Mouse (Mus musculus): ENCODE measurements around the gene Cmtm1. TPM values are rescaled to one million over a fixed set of nuclear protein-coding genes. Genes with fewer than 3 reads are reported as not detected.
"Not testable (repeated sequence)": the region's sequence is repeated elsewhere in the genome, so short reads cannot be mapped to it uniquely, and the experiment has no call there.

Cmtm1 gene
- not detected in 2 replicates for total RNA-seq (2012; rRNA removed)
- not detected for polyA plus RNA-seq (2012; ENCODE audit: insufficient read depth in 1 of 2, insufficient read length in 2 of 2, low read depth in 1 of 2, low replicate concordance in 2 of 2, missing spikeins in 1 of 2)

- not testable (repeated sequence) for H3K4me3 ChIP-seq (ENCODE audit: control insufficient read depth in 1 of 2, insufficient read depth in 1 of 2, low read depth in 2 of 2, low read length in 2 of 2); H3K27me3 ChIP-seq (ENCODE audit: control insufficient read depth in 1 of 2, insufficient read depth in 2 of 2, low read length in 2 of 2); DNase-seq (ENCODE audit: low read depth, low spot score); H3K79me2 ChIP-seq (ENCODE audit: control insufficient read depth, insufficient read depth, low read length, poor library complexity); H3K9ac ChIP-seq (ENCODE audit: control insufficient read depth, low read depth, low read length, poor library complexity, severe bottlenecking); H3K4me1 ChIP-seq (ENCODE audit: control insufficient read depth in 1 of 2, insufficient read depth in 2 of 2, low read length in 2 of 2); H3K36me3 ChIP-seq (ENCODE audit: control insufficient read depth in 1 of 2, insufficient read depth in 2 of 2, low read length in 2 of 2); H3K9me3 ChIP-seq (replicated peaks; ENCODE audit: insufficient read depth, low read length); H3K27ac ChIP-seq (ENCODE audit: control insufficient read depth, low read depth, low read length)
Observed at GRCm38 (mm10) chr8:104309441-104310155, at the start of gene Cmtm1, which contains the start of gene Gm45711. Gene Cmtm1 (minus strand): TSS chr8:104310145. Gene Gm45711 (minus strand): TSS chr8:104310081.

GRCm38 (mm10) chr8:104358637-104359036 is 48.7 kb upstream of the Cmtm1 start:
- Histone ChIP-seq H3K4me3 (ENCODE audit: control insufficient read depth in 1 of 2, insufficient read depth in 1 of 2, low read depth in 2 of 2, low read length in 2 of 2) (no peak overlapping the region), H3K9ac (ENCODE audit: control insufficient read depth, low read depth, low read length, poor library complexity, severe bottlenecking) (no peak overlapping the region), H3K36me3 (ENCODE audit: control insufficient read depth in 1 of 2, insufficient read depth in 2 of 2, low read length in 2 of 2) (no peaks in the 10 kb centered on the region), H3K9me3 (replicated peaks; ENCODE audit: insufficient read depth, low read length) (no peaks in the 10 kb centered on the region), H3K79me2 (ENCODE audit: control insufficient read depth, insufficient read depth, low read length, poor library complexity) (no peaks in the 10 kb centered on the region), H3K27me3 (ENCODE audit: control insufficient read depth in 1 of 2, insufficient read depth in 2 of 2, low read length in 2 of 2) (no peaks in the 10 kb centered on the region), H3K4me1 (ENCODE audit: control insufficient read depth in 1 of 2, insufficient read depth in 2 of 2, low read length in 2 of 2) (no peaks in the 10 kb centered on the region), H3K27ac (ENCODE audit: control insufficient read depth, low read depth, low read length) (no peak overlapping the region)
- no peak for DNase-seq (ENCODE audit: low read depth, low spot score)
- no peak for TF ChIP-seq CHD2 (IDR thresholded peaks at IDR 0.05; ENCODE audit: low read length)
- no peak for TF ChIP-seq KAT2A (conservative IDR thresholded peaks at IDR 0.05; ENCODE audit: low read depth, low read length)
- TF ChIP-seq ZNF384 (IDR thresholded peaks at IDR 0.05; ENCODE audit: low read depth, low read length), result no peak
- TF ChIP-seq GABPA (IDR thresholded peaks at IDR 0.05; ENCODE audit: low read depth, low read length), result no peak
- TF ChIP-seq MEF2A (IDR thresholded peaks at IDR 0.05; ENCODE audit: extremely low read depth, insufficient replicate concordance, low read depth, low read length, poor library complexity, severe bottlenecking), result no peak
- TF ChIP-seq JUND (IDR thresholded peaks at IDR 0.05; ENCODE audit: low read depth, low read length), result no peak
- no peak for TF ChIP-seq GATA1 (IDR thresholded peaks at IDR 0.05; ENCODE audit: low read depth, low read length)
- TF ChIP-seq MAZ (IDR thresholded peaks at IDR 0.05; ENCODE audit: low read depth, low read length), result no peak
- no peak for TF ChIP-seq POLR2AphosphoS5 (IDR thresholded peaks at IDR 0.05; ENCODE audit: borderline replicate concordance, low read depth, low read length)

GRCm38 (mm10) chr8:104354504-104354903 is 44.6 kb upstream of the Cmtm1 start:
- H3K4me3 ChIP-seq (ENCODE audit: control insufficient read depth in 1 of 2, insufficient read depth in 1 of 2, low read depth in 2 of 2, low read length in 2 of 2), result no peak overlapping the region
- H3K27ac ChIP-seq (ENCODE audit: control insufficient read depth, low read depth, low read length), result no peak overlapping the region
- no peaks in the 10 kb centered on the region for H3K9me3 ChIP-seq (replicated peaks; ENCODE audit: insufficient read depth, low read length)
- H3K9ac ChIP-seq (ENCODE audit: control insufficient read depth, low read depth, low read length, poor library complexity, severe bottlenecking), result no peak overlapping the region
- no peaks in the 10 kb centered on the region for H3K27me3 ChIP-seq (ENCODE audit: control insufficient read depth in 1 of 2, insufficient read depth in 2 of 2, low read length in 2 of 2)
- no peaks in the 10 kb centered on the region for H3K4me1 ChIP-seq (ENCODE audit: control insufficient read depth in 1 of 2, insufficient read depth in 2 of 2, low read length in 2 of 2)
- no peaks in the 10 kb centered on the region for H3K79me2 ChIP-seq (ENCODE audit: control insufficient read depth, insufficient read depth, low read length, poor library complexity)
- no peaks in the 10 kb centered on the region for H3K36me3 ChIP-seq (ENCODE audit: control insufficient read depth in 1 of 2, insufficient read depth in 2 of 2, low read length in 2 of 2)
- TF ChIP-seq SMC3 (IDR thresholded peaks at IDR 0.05; ENCODE audit: low read depth, low read length), result no peak
- no peak for TF ChIP-seq TAL1 (IDR thresholded peaks at IDR 0.05; ENCODE audit: low read length)
- TF ChIP-seq ETS1 (IDR thresholded peaks at IDR 0.05; ENCODE audit: low read depth, low read length), result no peak
- no peak for TF ChIP-seq MEF2A (IDR thresholded peaks at IDR 0.05; ENCODE audit: extremely low read depth, insufficient replicate concordance, low read depth, low read length, poor library complexity, severe bottlenecking)
- TF ChIP-seq BHLHE40 (IDR thresholded peaks at IDR 0.05; ENCODE audit: borderline replicate concordance, low read depth, low read length), result no peak
- no peak for TF ChIP-seq E2F4 (IDR thresholded peaks at IDR 0.05; ENCODE audit: borderline replicate concordance, low read depth, low read length)
- no peak for TF ChIP-seq KAT2A (conservative IDR thresholded peaks at IDR 0.05; ENCODE audit: low read depth, low read length)
- no peak for TF ChIP-seq ZC3H11A (IDR thresholded peaks at IDR 0.05; ENCODE audit: low read depth, low read length)
- DNase-seq (ENCODE audit: low read depth, low spot score), result no peak

Data from MEL (cell line).